Mouse (Mus musculus): ENCODE measurements around the gene Olfr418. TPM values are rescaled to one million over a fixed set of nuclear protein-coding genes. Genes with fewer than 3 reads are reported as not detected.
"Not testable (repeated sequence)": the region's sequence is repeated elsewhere in the genome, so short reads cannot be mapped to it uniquely, and the experiment has no call there.

Olfr418 gene
- polyA plus RNA-seq, 1 experiment: not detected

GRCm38 (mm10) chr1:173277677-173278076 lies 11.9 kb downstream of the Olfr418 start, which contains the start of gene Mptx2:
Mptx2 (minus strand) TSS chr1:173277777.
- Histone ChIP-seq H3K4me3 (no peak within 1 kb of the TSS), H3ac (ENCODE audit: control insufficient read depth, insufficient read length) (no peak within 1 kb of the TSS), H3K79me2 (ENCODE audit: control insufficient read depth, insufficient read depth) (no peaks in the 10 kb centered on the region), H3K4me2 (ENCODE audit: low read depth) (no peak within 1 kb of the TSS), H3K36me3 (ENCODE audit: control insufficient read depth, insufficient read depth) (no peaks in the 10 kb centered on the region), H3K27me3 (ENCODE audit: control insufficient read depth, insufficient read depth, insufficient read length) (no peaks in the 10 kb centered on the region)
- TF ChIP-seq MAX (IDR thresholded peaks at IDR 0.05; ENCODE audit: low read depth) (no peak), REST (IDR thresholded peaks at IDR 0.05; ENCODE audit: insufficient read depth, insufficient read length) (no peak), CEBPB (IDR thresholded peaks at IDR 0.05; ENCODE audit: insufficient read depth, poor library complexity, severe bottlenecking) (no peak), USF1 (IDR thresholded peaks at IDR 0.05; ENCODE audit: low read depth) (no peak), MYOD1 (IDR thresholded peaks at IDR 0.05; ENCODE audit: control insufficient read depth in 1 of 3, insufficient read length in 2 of 3, low read depth in 2 of 3) (no peak), E2F4 (IDR thresholded peaks at IDR 0.05; ENCODE audit: insufficient read depth) (no peak), TCF3 (IDR thresholded peaks at IDR 0.05; ENCODE audit: insufficient read length, low read depth) (no peak), POLR2AphosphoS2 (IDR thresholded peaks at IDR 0.05; ENCODE audit: insufficient read length, low read depth) (no peak), MYOG (IDR thresholded peaks at IDR 0.05; ENCODE audit: control insufficient read depth in 1 of 3, insufficient read depth in 1 of 3, insufficient read length in 2 of 3, low read depth in 2 of 3) (no peak), POLR2A (IDR thresholded peaks at IDR 0.05; ENCODE audit: insufficient read length, low read depth) (no peak), TCF12 (IDR thresholded peaks at IDR 0.05; ENCODE audit: insufficient read depth, poor library complexity, severe bottlenecking) (no peak), SRF (IDR thresholded peaks at IDR 0.05; ENCODE audit: control insufficient read depth, insufficient read length, low read depth) (no peak)

GRCm38 (mm10) chr1:173302795-173303194 lies 37.0 kb downstream of the Olfr418 start:
- not testable (repeated sequence) for H3ac ChIP-seq (ENCODE audit: control insufficient read depth, insufficient read length); H3K4me3 ChIP-seq; H3K27me3 ChIP-seq (ENCODE audit: control insufficient read depth, insufficient read depth, insufficient read length); H3K79me2 ChIP-seq (ENCODE audit: control insufficient read depth, insufficient read depth); H3K36me3 ChIP-seq (ENCODE audit: control insufficient read depth, insufficient read depth); H3K4me2 ChIP-seq (ENCODE audit: low read depth)

GRCm38 (mm10) chr1:173313535-173314050 lies 47.8 kb downstream of the Olfr418 start:
- not testable (repeated sequence) for H3K27me3 ChIP-seq (ENCODE audit: control insufficient read depth, insufficient read depth, insufficient read length); H3K79me2 ChIP-seq (ENCODE audit: control insufficient read depth, insufficient read depth); H3K4me2 ChIP-seq (ENCODE audit: low read depth); H3K36me3 ChIP-seq (ENCODE audit: control insufficient read depth, insufficient read depth); H3K4me3 ChIP-seq; H3ac ChIP-seq (ENCODE audit: control insufficient read depth, insufficient read length)

- H3K79me2 ChIP-seq (ENCODE audit: control insufficient read depth, insufficient read depth): no peaks in the 10 kb centered on the region
- H3K27me3 ChIP-seq (ENCODE audit: control insufficient read depth, insufficient read depth, insufficient read length): no peaks in the 10 kb centered on the region
- no peak overlapping the region for H3K4me2 ChIP-seq (ENCODE audit: low read depth)
- TF ChIP-seq MYOD1 (IDR thresholded peaks at IDR 0.05; ENCODE audit: control insufficient read depth in 1 of 3, insufficient read length in 2 of 3, low read depth in 2 of 3): no peak
- no peak for TF ChIP-seq E2F4 (IDR thresholded peaks at IDR 0.05; ENCODE audit: insufficient read depth)
- no peak for TF ChIP-seq MYOG (IDR thresholded peaks at IDR 0.05; ENCODE audit: control insufficient read depth in 1 of 3, insufficient read depth in 1 of 3, insufficient read length in 2 of 3, low read depth in 2 of 3)
- TF ChIP-seq REST (IDR thresholded peaks at IDR 0.05; ENCODE audit: insufficient read depth, insufficient read length): no peak
- no peak overlapping the region for H3K4me3 ChIP-seq
- no peak overlapping the region for H3ac ChIP-seq (ENCODE audit: control insufficient read depth, insufficient read length)
- no peaks in the 10 kb centered on the region for H3K36me3 ChIP-seq (ENCODE audit: control insufficient read depth, insufficient read depth)
Observed at GRCm38 (mm10) chr1:173315725-173316124, 49.9 kb downstream of the Olfr418 start.

- H3K36me3 ChIP-seq (ENCODE audit: control insufficient read depth, insufficient read depth): no peaks in the 10 kb centered on the region
- H3K4me3 ChIP-seq: no peak overlapping the region
- no peak overlapping the region for H3ac ChIP-seq (ENCODE audit: control insufficient read depth, insufficient read length)
- no peak overlapping the region for H3K4me2 ChIP-seq (ENCODE audit: low read depth)
- TF ChIP-seq MAX (IDR thresholded peaks at IDR 0.05; ENCODE audit: low read depth) (no peak), POLR2A (IDR thresholded peaks at IDR 0.05; ENCODE audit: insufficient read length, low read depth) (no peak), USF1 (IDR thresholded peaks at IDR 0.05; ENCODE audit: low read depth) (no peak), TCF12 (IDR thresholded peaks at IDR 0.05; ENCODE audit: insufficient read depth, poor library complexity, severe bottlenecking) (no peak), MYOG (IDR thresholded peaks at IDR 0.05; ENCODE audit: control insufficient read depth in 1 of 3, insufficient read depth in 1 of 3, insufficient read length in 2 of 3, low read depth in 2 of 3) (no peak)
- H3K27me3 ChIP-seq (ENCODE audit: control insufficient read depth, insufficient read depth, insufficient read length): no peaks in the 10 kb centered on the region
- no peaks in the 10 kb centered on the region for H3K79me2 ChIP-seq (ENCODE audit: control insufficient read depth, insufficient read depth)
Observed at GRCm38 (mm10) chr1:173317925-173318477, 52.2 kb downstream of the Olfr418 start.

GRCm38 (mm10) chr1:173321593-173322248 lies 55.9 kb downstream of the Olfr418 start:
- H3K36me3 ChIP-seq (ENCODE audit: control insufficient read depth, insufficient read depth): no peaks in the 10 kb centered on the region
- H3K79me2 ChIP-seq (ENCODE audit: control insufficient read depth, insufficient read depth): no peaks in the 10 kb centered on the region
- no peak overlapping the region for H3K4me2 ChIP-seq (ENCODE audit: low read depth)
- no peak overlapping the region for H3ac ChIP-seq (ENCODE audit: control insufficient read depth, insufficient read length)
- no peak for TF ChIP-seq TCF12 (IDR thresholded peaks at IDR 0.05; ENCODE audit: insufficient read depth, poor library complexity, severe bottlenecking)
- no peak for TF ChIP-seq POLR2A (IDR thresholded peaks at IDR 0.05; ENCODE audit: insufficient read length, low read depth)
- TF ChIP-seq MAX (IDR thresholded peaks at IDR 0.05; ENCODE audit: low read depth): no peak
- TF ChIP-seq SRF (IDR thresholded peaks at IDR 0.05; ENCODE audit: control insufficient read depth, insufficient read length, low read depth): no peak
- no peak for TF ChIP-seq TCF3 (IDR thresholded peaks at IDR 0.05; ENCODE audit: insufficient read length, low read depth)
- no peak for TF ChIP-seq POLR2AphosphoS2 (IDR thresholded peaks at IDR 0.05; ENCODE audit: insufficient read length, low read depth)
- no peak for TF ChIP-seq MYOD1 (IDR thresholded peaks at IDR 0.05; ENCODE audit: control insufficient read depth in 1 of 3, insufficient read length in 2 of 3, low read depth in 2 of 3)
- TF ChIP-seq CEBPB (IDR thresholded peaks at IDR 0.05; ENCODE audit: insufficient read depth, poor library complexity, severe bottlenecking): no peak
- no peak for TF ChIP-seq MYOG (IDR thresholded peaks at IDR 0.05; ENCODE audit: control insufficient read depth in 1 of 3, insufficient read depth in 1 of 3, insufficient read length in 2 of 3, low read depth in 2 of 3)
- no peak for TF ChIP-seq USF1 (IDR thresholded peaks at IDR 0.05; ENCODE audit: low read depth)
- no peak for TF ChIP-seq REST (IDR thresholded peaks at IDR 0.05; ENCODE audit: insufficient read depth, insufficient read length)
- no peak for TF ChIP-seq E2F4 (IDR thresholded peaks at IDR 0.05; ENCODE audit: insufficient read depth)
- H3K4me3 ChIP-seq: no peak overlapping the region
- no peaks in the 10 kb centered on the region for H3K27me3 ChIP-seq (ENCODE audit: control insufficient read depth, insufficient read depth, insufficient read length)

Data from myocyte (in vitro differentiated cells).